7 mouse cellular contexts compared by ENCODE assay signal in the genomic region with DNA sequence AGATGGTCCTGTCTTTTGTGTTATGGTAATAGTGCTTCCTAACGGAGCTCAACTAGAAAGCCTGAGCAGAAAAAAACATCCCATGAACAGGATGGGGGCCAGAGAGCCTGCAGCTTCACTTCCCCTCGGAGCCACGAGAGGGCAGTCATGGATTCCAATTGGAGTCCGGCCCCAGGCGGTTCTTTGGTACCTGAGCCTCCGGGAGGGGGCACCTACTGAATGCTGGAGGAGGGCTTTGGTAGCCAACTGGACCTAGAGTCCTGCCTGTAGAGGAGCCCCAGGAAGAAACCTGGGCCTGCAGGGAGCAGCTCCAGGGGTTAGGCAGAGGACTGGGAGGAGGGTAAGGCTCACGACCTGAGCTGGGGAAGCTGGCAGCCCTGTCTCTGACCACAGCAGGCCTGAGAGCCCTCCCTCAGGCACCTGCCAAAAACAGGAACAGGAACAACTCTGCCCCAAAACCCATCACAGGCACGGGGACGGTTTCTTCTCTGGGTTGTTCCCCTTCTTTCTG. TPM values are rescaled to one million over a fixed set of nuclear protein-coding genes. Genes with fewer than 3 reads are reported as not detected.
A peak's percentile ranks its signal among the peaks of the same experiment; 100 is the strongest.
DNase-seq lines count a peak whose midpoint lies in the region; ATAC-seq and TF ChIP-seq lines count a peak whose summit lies in the region.

No protein-coding gene starts in this region.

- no peak overlapping the region for H3K9ac ChIP-seq in intestine, postnatal 0 days (ENCODE audit: low read depth, low read length)
- no peak overlapping the region for H3K9ac ChIP-seq in midbrain, embryonic 12.5 days (replicated peaks)

- H3K4me3 ChIP-seq in intestine, postnatal 0 days (ENCODE audit: low read depth, low read length): no peak overlapping the region
- H3K4me3 ChIP-seq in midbrain, embryonic 12.5 days: no peak overlapping the region

- 12% methylated on average over 9 of the region's 9 CpGs for WGBS in intestine, postnatal 0 days
- 8% methylated on average over 9 of the region's 9 CpGs for WGBS in midbrain, embryonic 12.5 days

- peak; percentile 92 for DNase-seq in adrenal gland, adult 2 months
- peak; percentile 80 for DNase-seq in embryo, embryonic 11.5 days (ENCODE audit: low read depth, low spot score)
- DNase-seq in left cerebral cortex, postnatal 4 days: peak; percentile 95
- peak; percentile 92 for DNase-seq in skeletal muscle tissue, adult 2 months (ENCODE audit: low read depth, low spot score)

- H3K27me3 ChIP-seq in intestine, postnatal 0 days (replicated peaks; ENCODE audit: control insufficient read depth, insufficient read depth, low read length): no peaks in the 10 kb centered on the region
- peaks cover 10% of the 10 kb centered on the region; the same call in 1 of the 2 replicates for H3K27me3 ChIP-seq in midbrain, embryonic 12.5 days

- TF ChIP-seq CTCF in intestine, postnatal 0 days (IDR thresholded peaks at IDR 0.05; ENCODE audit: low read depth): peak; percentile 94

- H3K36me3 ChIP-seq in intestine, postnatal 0 days (ENCODE audit: control insufficient read depth, insufficient read depth): peaks cover 8% of the 10 kb centered on the region; the same call in 1 of the 2 replicates
- H3K36me3 ChIP-seq in midbrain, embryonic 12.5 days: no peaks in the 10 kb centered on the region

- no peak overlapping the region; the same call in 1 of the 2 replicates for H3K27ac ChIP-seq in intestine, postnatal 0 days (ENCODE audit: low read depth, low read length)
- H3K27ac ChIP-seq in midbrain, embryonic 12.5 days (replicated peaks): no peak overlapping the region

- H3K4me2 ChIP-seq in intestine, postnatal 0 days (replicated peaks; ENCODE audit: low read depth): no peak overlapping the region; the same call in 1 of the 2 replicates
- peak overlapping the region; percentile 14; the same call in 1 of the 2 replicates for H3K4me2 ChIP-seq in midbrain, embryonic 12.5 days (replicated peaks)

- intact Hi-C loops in left cerebral cortex, postnatal 4 days (cut with DNase I): loop anchor here (2.0 to 10.0 kb wide), 3 partner anchors 132 to 630 kb away; partner anchors contain the start of gene Calm2

- peak; percentile 89 for ATAC-seq in granulocyte monocyte progenitor cell, adult 5-6 weeks (replicated peaks; ENCODE audit: poor library complexity, severe bottlenecking)
- ATAC-seq in intestine, postnatal 0 days: peak; percentile 48
- ATAC-seq in midbrain, embryonic 12.5 days (ENCODE audit: low FRiP score, low read depth): peak; percentile 74

- no peaks in the 10 kb centered on the region for H3K9me3 ChIP-seq in intestine, postnatal 0 days (ENCODE audit: control insufficient read depth)
- H3K9me3 ChIP-seq in midbrain, embryonic 12.5 days: no peaks in the 10 kb centered on the region

- H3K4me1 ChIP-seq in intestine, postnatal 0 days (replicated peaks; ENCODE audit: control insufficient read depth, insufficient read depth, low read length): peaks cover 13% of the 10 kb centered on the region
- 0 out of 2 replicates have a peak, but pooled peaks cover 8% of the 10 kb centered on the region for H3K4me1 ChIP-seq in midbrain, embryonic 12.5 days

RNA-seq across cellular contexts. Expression of gene Ttc7, which starts 32.4 kb away (rescaled TPM):
- 10 to 100 TPM; 12.0 to 15.1 TPM for total RNA-seq in adrenal gland, adult 2 months (2021)
- 30.6 and 34.0 TPM in 2 replicates for polyA plus RNA-seq in adrenal gland, adult 2 months (2012; rRNA removed)
- 68.9 and 94.1 TPM in 2 replicates for total RNA-seq in granulocyte monocyte progenitor cell, adult 5-6 weeks (2014; fragmentation: Nextera tagmentation)
- total RNA-seq in granulocyte monocyte progenitor cell, adult 5-6 weeks (2017): 42.2 and 46.7 TPM in 2 replicates
- polyA plus RNA-seq in intestine, postnatal 0 days (2015; fragmentation: Nextera tagmentation; extraction: Ambion mirVana): 61.7 and 69.2 TPM in 2 replicates
- total RNA-seq in left cerebral cortex, postnatal 4 days (2021): 1 to 10 TPM; 7.7 to 8.7 TPM
- 4.6 and 5.7 TPM in 2 replicates for polyA plus RNA-seq in midbrain, embryonic 12.5 days (2016; fragmentation: Nextera tagmentation; extraction: Ambion mirVana)

RNA-seq across cellular contexts. Expression of gene Mcfd2, which starts 49.3 kb away (rescaled TPM):
- total RNA-seq in adrenal gland, adult 2 months (2021): 100 to 1,000 TPM; 232 to 255 TPM
- polyA plus RNA-seq in adrenal gland, adult 2 months (2012; rRNA removed): 178 and 211 TPM in 2 replicates
- total RNA-seq in granulocyte monocyte progenitor cell, adult 5-6 weeks (2014; fragmentation: Nextera tagmentation): 64.9 and 73.6 TPM in 2 replicates
- total RNA-seq in granulocyte monocyte progenitor cell, adult 5-6 weeks (2017): 112 and 128 TPM in 2 replicates
- 220 and 231 TPM in 2 replicates for polyA plus RNA-seq in intestine, postnatal 0 days (2015; fragmentation: Nextera tagmentation; extraction: Ambion mirVana)
- 10 to 100 TPM; 22.3 to 23.2 TPM for total RNA-seq in left cerebral cortex, postnatal 4 days (2021)
- 53.6 and 57.5 TPM in 2 replicates for polyA plus RNA-seq in midbrain, embryonic 12.5 days (2016; fragmentation: Nextera tagmentation; extraction: Ambion mirVana)
